Mouse (Mus musculus) embryonic fibroblast, embryonic 13.5 days (primary cell): ENCODE results near the gene Lamtor2.

ENCODE experiments used
- CTCF ChIP-seq: IDR thresholded peaks from 2 replicates; pipeline ENCODE4 v1.5.1; 2011; ENCODE audit warnings: mild to moderate bottlenecking, control low read depth, low read length, moderate library complexity, borderline replicate concordance; ENCODE audit not compliant: insufficient read depth
- POLR2A ChIP-seq: IDR thresholded peaks from 2 replicates; pipeline ENCODE4 v1.6.1; 2011; ENCODE audit warnings: low read depth, mild to moderate bottlenecking, control low read depth, low read length, moderate library complexity

GRCm38 (mm10) chr3:88553880-88554586 lies 1.2 kb upstream of the Lamtor2 start:
- TF ChIP-seq POLR2A (no peak), CTCF (no peak)
